Mouse (Mus musculus) midbrain, embryonic 16.5 days (tissue): Measurements from ENCODE around the gene Mios. TPM values are rescaled to one million over a fixed set of nuclear protein-coding genes. Genes with fewer than 3 reads are reported as not detected.

Experiments used
- ATAC-seq: fragments of 200-750 bp; cut with Nextera tagmentation; 2 replicates; pipeline ENCODE4 v1.8.0; 2017; ENCODE audit warnings: moderate TSS enrichment
- H3K27ac ChIP-seq: fragments of 300-500 bp; sonication (generic); 2 replicates; pipeline ENCODE4 v1.5.1; 2014; ENCODE audit warnings: mild to moderate bottlenecking, low read length, mixed read lengths
- H3K27me3 ChIP-seq: fragments of 300-500 bp; sonication (generic); 2 replicates; pipeline ENCODE4 v1.6.1; 2014; ENCODE audit warnings: low read depth, low read length, mixed read lengths; ENCODE audit not compliant: control insufficient read depth, insufficient read depth
- H3K36me3 ChIP-seq: fragments of 300-500 bp; sonication (generic); 2 replicates; pipeline ENCODE4 v1.6.1; 2014; ENCODE audit warnings: mild to moderate bottlenecking, low read length, moderate library complexity, mixed read lengths; ENCODE audit not compliant: control insufficient read depth, insufficient read depth
- H3K4me1 ChIP-seq: fragments of 300-500 bp; sonication (generic); 2 replicates; pipeline ENCODE4 v1.6.1; 2014; ENCODE audit warnings: mild to moderate bottlenecking, low read length, mixed read lengths; ENCODE audit not compliant: control insufficient read depth, insufficient read depth
- H3K4me2 ChIP-seq: fragments of 300-500 bp; sonication (generic); 2 replicates; pipeline ENCODE4 v1.6.1; 2014; ENCODE audit warnings: mild to moderate bottlenecking, low read length, mixed read lengths
- H3K4me3 ChIP-seq: fragments of 300-500 bp; sonication (generic); 2 replicates; pipeline ENCODE4 v1.5.1; 2014; ENCODE audit warnings: low read depth, mild to moderate bottlenecking, low read length, moderate library complexity, mixed read lengths
- H3K9ac ChIP-seq: fragments of 300-500 bp; sonication (generic); 2 replicates; pipeline ENCODE4 v1.6.1; 2014; ENCODE audit warnings: low read depth, low read length, mixed read lengths
- H3K9me3 ChIP-seq: fragments of 300-500 bp; sonication (generic); replicated peaks from 2 replicates; pipeline ENCODE4 v1.6.1; 2014; ENCODE audit warnings: mild to moderate bottlenecking, low read length, mixed read lengths; ENCODE audit not compliant: control insufficient read depth, poor library complexity, severe bottlenecking
- WGBS: fragments of 180-500 bp; shearing (Covaris S2); extraction: QIAGEN DNeasy Blood & Tissue Kit; methylation state at CpG from one replicate; pipeline ENCODE4 v1.1.7; 2014; 5-methylcytosine and 5-hydroxymethylcytosine counted together
- polyA plus RNA-seq: library from polyadenylated mRNA; unstranded; fragments of >200 nt; fragmentation: Nextera tagmentation; extraction: Ambion mirVana; gene quantifications from 2 replicates; pipeline ENCODE4 v1.2.1, GENCODE M21; 2015

Mios gene
- polyA plus RNA-seq = 23.7 and 23.8 TPM in 2 replicates

GRCm38 (mm10) chr6:8209047-8209865 lies at the start of gene Mios:
Mios (plus strand) TSS chr6:8209222.
- Histone ChIP-seq H3K9ac (peak within 1 kb of the TSS; percentile 92), H3K4me1 (peaks cover 11% of the 10 kb centered on the region), H3K36me3 (peaks cover 4% of the 10 kb centered on the region; the same call in 1 of the 2 replicates), H3K9me3 (no peaks in the 10 kb centered on the region), H3K27me3 (no peaks in the 10 kb centered on the region), H3K4me3 (peak within 1 kb of the TSS; percentile 91), H3K4me2 (peak within 1 kb of the TSS; percentile 70), H3K27ac (peak within 1 kb of the TSS; percentile 95)
- WGBS = under 1% methylated on average over 81 of the region's 90 CpGs
- peak; percentile 98 for ATAC-seq

- no peak overlapping the region for H3K9ac ChIP-seq
- H3K36me3 ChIP-seq = no peaks in the 10 kb centered on the region
- 55% methylated on average over 2 of the region's 2 CpGs for WGBS
- no peaks in the 10 kb centered on the region for H3K4me1 ChIP-seq
- H3K9me3 ChIP-seq = no peaks in the 10 kb centered on the region
- H3K4me2 ChIP-seq = no peak overlapping the region
- no peak overlapping the region for H3K27ac ChIP-seq
- H3K4me3 ChIP-seq = no peak overlapping the region
- H3K27me3 ChIP-seq = no peaks in the 10 kb centered on the region
- ATAC-seq = no peak
These were observed 49.0 kb upstream of the Mios start for GRCm38 (mm10) chr6:8160001-8160400.

- no peaks in the 10 kb centered on the region for H3K36me3 ChIP-seq
- no peak overlapping the region for H3K4me3 ChIP-seq
- no peaks in the 10 kb centered on the region for H3K4me1 ChIP-seq
- WGBS = 70% methylated on average over 1 of the region's 1 CpGs
- no peak overlapping the region for H3K27ac ChIP-seq
- H3K9ac ChIP-seq = no peak overlapping the region
- no peak overlapping the region for H3K4me2 ChIP-seq
- H3K27me3 ChIP-seq = no peaks in the 10 kb centered on the region
- no peak for ATAC-seq
- no peaks in the 10 kb centered on the region for H3K9me3 ChIP-seq
These were observed 44.3 kb upstream of the Mios start for GRCm38 (mm10) chr6:8164741-8165140.

GRCm38 (mm10) chr6:8172101-8172500 lies 36.9 kb upstream of the Mios start:
- no peak for ATAC-seq
- Histone ChIP-seq H3K4me2 (no peak overlapping the region), H3K9me3 (no peaks in the 10 kb centered on the region), H3K4me1 (no peaks in the 10 kb centered on the region), H3K9ac (no peak overlapping the region), H3K4me3 (no peak overlapping the region), H3K27me3 (no peaks in the 10 kb centered on the region), H3K36me3 (no peaks in the 10 kb centered on the region), H3K27ac (no peak overlapping the region)
- WGBS = 92% methylated on average over 1 of the region's 1 CpGs

GRCm38 (mm10) chr6:8174062-8174461 lies 35.0 kb upstream of the Mios start:
- H3K4me2 ChIP-seq = no peak overlapping the region
- H3K27me3 ChIP-seq = no peaks in the 10 kb centered on the region
- WGBS = 60% methylated on average over 2 of the region's 2 CpGs

GRCm38 (mm10) chr6:8175346-8175745 lies 33.7 kb upstream of the Mios start:
- H3K36me3 ChIP-seq = no peaks in the 10 kb centered on the region
- no peak for ATAC-seq
- no peaks in the 10 kb centered on the region for H3K27me3 ChIP-seq
- H3K4me2 ChIP-seq = no peak overlapping the region
- peaks cover 14% of the 10 kb centered on the region for H3K4me1 ChIP-seq
- H3K9me3 ChIP-seq = no peaks in the 10 kb centered on the region
- H3K9ac ChIP-seq = no peak overlapping the region
- H3K27ac ChIP-seq = no peak overlapping the region
- H3K4me3 ChIP-seq = no peak overlapping the region
- WGBS = 97% methylated on average over 7 of the region's 7 CpGs

More at GRCm38 (mm10) chr6:8174062-8174461, 35.0 kb upstream of the Mios start:
- Histone ChIP-seq H3K36me3 (no peaks in the 10 kb centered on the region), H3K4me1 (peaks cover 13% of the 10 kb centered on the region), H3K9me3 (no peaks in the 10 kb centered on the region), H3K9ac (no peak overlapping the region), H3K4me3 (no peak overlapping the region), H3K27ac (no peak overlapping the region)
- ATAC-seq = peak; percentile 28; the same call in 1 of the 2 replicates

GRCm38 (mm10) chr6:8176116-8176515 lies 32.9 kb upstream of the Mios start:
- 93% methylated on average over 2 of the region's 2 CpGs for WGBS
- peaks cover 14% of the 10 kb centered on the region for H3K4me1 ChIP-seq
- H3K4me2 ChIP-seq = no peak overlapping the region
- H3K9ac ChIP-seq = no peak overlapping the region
- no peaks in the 10 kb centered on the region for H3K36me3 ChIP-seq
- H3K27me3 ChIP-seq = no peaks in the 10 kb centered on the region
- ATAC-seq = no peak
- no peaks in the 10 kb centered on the region for H3K9me3 ChIP-seq
- H3K4me3 ChIP-seq = no peak overlapping the region
- no peak overlapping the region for H3K27ac ChIP-seq

- H3K4me1 ChIP-seq = peaks cover 14% of the 10 kb centered on the region
- H3K9ac ChIP-seq = peak overlapping the region; percentile 18
- peak overlapping the region; percentile 26 for H3K4me3 ChIP-seq
- ATAC-seq = peak; percentile 73
- no peaks in the 10 kb centered on the region for H3K36me3 ChIP-seq
- H3K9me3 ChIP-seq = no peaks in the 10 kb centered on the region
- peak overlapping the region; percentile 55 for H3K4me2 ChIP-seq
- no peaks in the 10 kb centered on the region for H3K27me3 ChIP-seq
- peak overlapping the region; percentile 66 for H3K27ac ChIP-seq
- 3% methylated on average over 10 of the region's 10 CpGs for WGBS
These were observed 30.6 kb upstream of the Mios start for GRCm38 (mm10) chr6:8178397-8178941.

- H3K27ac ChIP-seq = no peak overlapping the region
- 97% methylated on average over 2 of the region's 3 CpGs for WGBS
- peak; percentile 86 for ATAC-seq
These were observed 20.3 kb upstream of the Mios start for GRCm38 (mm10) chr6:8188599-8189233.

More at GRCm38 (mm10) chr6:8188599-8189233, 20.3 kb upstream of the Mios start:
- Histone ChIP-seq H3K4me1 (no peaks in the 10 kb centered on the region), H3K9me3 (no peaks in the 10 kb centered on the region), H3K36me3 (no peaks in the 10 kb centered on the region), H3K4me3 (no peak overlapping the region), H3K4me2 (no peak overlapping the region), H3K9ac (no peak overlapping the region), H3K27me3 (no peaks in the 10 kb centered on the region)
